Mouse (Mus musculus): ENCODE measurements around the gene Itk. TPM values are rescaled to one million over a fixed set of nuclear protein-coding genes. Genes with fewer than 3 reads are reported as not detected.

The Itk gene
- polyA plus RNA-seq, 1 experiment: 125 TPM

GRCm38 (mm10) chr11:46365744-46366143, 23.6 kb downstream of the Itk start:
- DNase-seq: no peak
- Histone ChIP-seq H3K36me3 (ENCODE audit: control insufficient read depth, insufficient read depth, low read length) (peaks cover 83% of the 10 kb centered on the region), H3K4me1 (replicated peaks; ENCODE audit: control insufficient read depth, insufficient read depth, low read length) (peaks cover 11% of the 10 kb centered on the region), H3K4me3 (ENCODE audit: control insufficient read depth, insufficient read depth, low read length) (no peak overlapping the region), H3K27me3 (ENCODE audit: control insufficient read depth, insufficient read depth, low read length) (no peaks in the 10 kb centered on the region), H3K27ac (ENCODE audit: control insufficient read depth, insufficient read depth, low read length) (no peak overlapping the region)
- TF ChIP-seq POLR2A (IDR thresholded peaks at IDR 0.05; ENCODE audit: control insufficient read depth, extremely low read depth, insufficient read depth, low read length, poor library complexity): no peak
- no peak for TF ChIP-seq CTCF (IDR thresholded peaks at IDR 0.05; ENCODE audit: borderline replicate concordance, control insufficient read depth, extremely low read depth, insufficient read depth, low read length, poor library complexity)
- 97% methylated on average over 5 of the region's 5 CpGs for WGBS

DNA sequence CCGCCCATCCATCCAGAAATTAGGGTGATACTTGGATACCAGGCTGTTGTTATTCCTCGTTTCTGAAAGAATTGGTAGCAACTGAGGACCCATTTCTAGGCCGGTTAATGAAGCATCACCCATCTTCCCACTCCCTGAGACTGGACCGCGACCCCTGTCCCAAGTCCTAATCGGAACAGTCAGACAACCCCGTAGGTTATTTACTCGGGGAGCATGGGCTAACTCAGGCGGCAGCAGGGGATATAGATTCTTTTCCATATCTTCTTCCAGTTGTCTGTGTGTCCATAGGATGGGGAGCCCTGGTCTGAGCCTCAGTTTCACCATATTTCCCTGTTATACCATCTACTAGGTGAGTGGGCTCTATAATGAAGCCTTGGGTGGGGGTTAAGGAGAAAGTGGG, 25.5 kb downstream of the Itk start:
- Histone ChIP-seq H3K4me3 (ENCODE audit: control insufficient read depth, insufficient read depth, low read length) (no peak overlapping the region), H3K27ac (ENCODE audit: control insufficient read depth, insufficient read depth, low read length) (no peak overlapping the region), H3K4me1 (replicated peaks; ENCODE audit: control insufficient read depth, insufficient read depth, low read length) (peaks cover 15% of the 10 kb centered on the region), H3K27me3 (ENCODE audit: control insufficient read depth, insufficient read depth, low read length) (no peaks in the 10 kb centered on the region), H3K36me3 (ENCODE audit: control insufficient read depth, insufficient read depth, low read length) (peaks cover 99% of the 10 kb centered on the region)
- TF ChIP-seq POLR2A (IDR thresholded peaks at IDR 0.05; ENCODE audit: control insufficient read depth, extremely low read depth, insufficient read depth, low read length, poor library complexity) (no peak), CTCF (IDR thresholded peaks at IDR 0.05; ENCODE audit: borderline replicate concordance, control insufficient read depth, extremely low read depth, insufficient read depth, low read length, poor library complexity) (no peak)
- WGBS: 97% methylated on average over 9 of the region's 9 CpGs
- DNase-seq: no peak

GRCm38 (mm10) chr11:46362061-46363022, 27.0 kb downstream of the Itk start:
- no peak for DNase-seq
- TF ChIP-seq POLR2A (IDR thresholded peaks at IDR 0.05; ENCODE audit: control insufficient read depth, extremely low read depth, insufficient read depth, low read length, poor library complexity): no peak
- no peak for TF ChIP-seq CTCF (IDR thresholded peaks at IDR 0.05; ENCODE audit: borderline replicate concordance, control insufficient read depth, extremely low read depth, insufficient read depth, low read length, poor library complexity)
- peaks cover 16% of the 10 kb centered on the region for H3K4me1 ChIP-seq (replicated peaks; ENCODE audit: control insufficient read depth, insufficient read depth, low read length)
- no peaks in the 10 kb centered on the region for H3K27me3 ChIP-seq (ENCODE audit: control insufficient read depth, insufficient read depth, low read length)
- H3K27ac ChIP-seq (ENCODE audit: control insufficient read depth, insufficient read depth, low read length): peak overlapping the region; percentile 26
- 48% methylated on average over 18 of the region's 18 CpGs for WGBS
- no peak overlapping the region for H3K4me3 ChIP-seq (ENCODE audit: control insufficient read depth, insufficient read depth, low read length)
- H3K36me3 ChIP-seq (ENCODE audit: control insufficient read depth, insufficient read depth, low read length): peaks cover 99% of the 10 kb centered on the region

DNA sequence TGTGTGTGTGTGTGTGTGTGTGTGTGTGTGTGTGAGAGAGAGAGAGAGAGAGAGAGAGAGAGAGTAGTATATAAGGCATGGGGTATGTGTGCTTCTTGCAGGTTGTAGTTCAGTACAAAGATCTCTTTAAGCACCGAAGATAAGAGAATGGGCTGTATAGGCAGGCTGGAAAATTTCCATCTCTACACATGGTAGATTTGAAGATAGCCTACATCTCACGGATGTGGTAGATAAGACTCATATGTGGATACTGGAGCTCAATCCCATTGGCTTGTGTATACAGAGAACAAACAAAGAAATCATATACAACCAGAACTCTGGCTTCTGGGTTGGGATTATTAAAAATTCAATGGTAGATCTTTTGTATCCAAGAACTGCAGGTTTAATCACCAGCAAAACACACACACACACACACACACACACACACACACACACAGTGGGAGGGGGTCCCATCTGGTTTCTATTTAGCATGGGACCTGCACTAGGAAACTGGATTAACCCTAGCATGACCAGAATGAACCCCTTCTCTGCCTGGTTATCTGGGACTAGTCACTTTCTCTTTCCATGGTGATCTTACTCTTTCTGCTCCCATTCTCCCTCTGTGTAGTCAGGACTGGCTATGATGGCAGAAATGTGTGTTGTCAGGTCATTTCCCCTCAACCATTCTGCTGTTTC, 28.2 kb downstream of the Itk start:
- Histone ChIP-seq H3K36me3 (ENCODE audit: control insufficient read depth, insufficient read depth, low read length) (peaks cover 99% of the 10 kb centered on the region), H3K4me3 (ENCODE audit: control insufficient read depth, insufficient read depth, low read length) (no peak overlapping the region), H3K4me1 (replicated peaks; ENCODE audit: control insufficient read depth, insufficient read depth, low read length) (peaks cover 16% of the 10 kb centered on the region), H3K27ac (ENCODE audit: control insufficient read depth, insufficient read depth, low read length) (no peak overlapping the region), H3K27me3 (ENCODE audit: control insufficient read depth, insufficient read depth, low read length) (no peaks in the 10 kb centered on the region)
- TF ChIP-seq CTCF (IDR thresholded peaks at IDR 0.05; ENCODE audit: borderline replicate concordance, control insufficient read depth, extremely low read depth, insufficient read depth, low read length, poor library complexity) (no peak), POLR2A (IDR thresholded peaks at IDR 0.05; ENCODE audit: control insufficient read depth, extremely low read depth, insufficient read depth, low read length, poor library complexity) (no peak)
- DNase-seq: no peak
- WGBS: 50% methylated on average over 2 of the region's 2 CpGs

- WGBS: 85% methylated on average over 1 of the region's 1 CpGs
- no peak overlapping the region for H3K27ac ChIP-seq (ENCODE audit: control insufficient read depth, insufficient read depth, low read length)
- H3K36me3 ChIP-seq (ENCODE audit: control insufficient read depth, insufficient read depth, low read length): peaks cover 95% of the 10 kb centered on the region
- peaks cover 12% of the 10 kb centered on the region for H3K4me1 ChIP-seq (replicated peaks; ENCODE audit: control insufficient read depth, insufficient read depth, low read length)
- TF ChIP-seq POLR2A (IDR thresholded peaks at IDR 0.05; ENCODE audit: control insufficient read depth, extremely low read depth, insufficient read depth, low read length, poor library complexity) (no peak), CTCF (IDR thresholded peaks at IDR 0.05; ENCODE audit: borderline replicate concordance, control insufficient read depth, extremely low read depth, insufficient read depth, low read length, poor library complexity) (no peak)
- H3K27me3 ChIP-seq (ENCODE audit: control insufficient read depth, insufficient read depth, low read length): no peaks in the 10 kb centered on the region
- DNase-seq: no peak
- no peak overlapping the region for H3K4me3 ChIP-seq (ENCODE audit: control insufficient read depth, insufficient read depth, low read length)
Observed at GRCm38 (mm10) chr11:46358369-46358768, 30.9 kb downstream of the Itk start.

DNA sequence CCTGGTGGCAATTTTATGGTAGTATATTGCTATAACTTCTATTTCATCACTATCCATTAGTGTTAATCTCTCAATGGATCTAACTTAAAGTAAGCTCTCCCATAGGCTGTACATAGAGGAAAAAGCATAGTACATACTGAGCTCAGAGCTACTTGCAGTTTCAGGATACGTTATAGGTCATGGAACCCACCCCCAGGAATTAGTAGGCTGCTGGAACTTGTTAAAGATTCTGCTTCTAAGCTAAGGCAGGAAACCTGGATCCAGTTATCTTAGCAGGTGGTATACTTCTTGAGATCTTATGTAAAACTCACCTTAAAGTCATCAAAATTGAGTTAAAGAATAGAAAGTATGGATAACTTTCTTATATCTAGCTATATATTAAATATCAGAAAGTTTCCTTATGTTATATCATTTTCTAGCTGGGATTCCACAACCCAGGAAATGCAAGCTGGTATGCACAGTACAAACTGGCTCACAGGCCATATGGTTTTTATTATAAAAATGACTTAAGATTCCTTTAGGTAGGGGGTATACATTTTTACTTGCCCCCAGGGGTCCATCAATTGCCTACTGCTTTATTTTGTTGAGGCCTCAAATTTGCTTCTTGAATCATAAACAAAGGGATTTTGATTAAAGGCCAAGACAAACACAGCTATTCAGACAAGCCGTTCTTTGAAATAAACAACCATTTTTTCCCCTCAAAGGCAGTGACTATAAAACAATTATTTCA, 39.5 kb downstream of the Itk start:
- WGBS: 94% methylated on average over 2 of the region's 2 CpGs
- no peak for TF ChIP-seq POLR2A (IDR thresholded peaks at IDR 0.05; ENCODE audit: control insufficient read depth, extremely low read depth, insufficient read depth, low read length, poor library complexity)
- no peak for TF ChIP-seq CTCF (IDR thresholded peaks at IDR 0.05; ENCODE audit: borderline replicate concordance, control insufficient read depth, extremely low read depth, insufficient read depth, low read length, poor library complexity)

More for the DNA sequence above, 39.5 kb downstream of the Itk start:
- no peak for DNase-seq
- Histone ChIP-seq H3K4me1 (replicated peaks; ENCODE audit: control insufficient read depth, insufficient read depth, low read length) (peaks cover 15% of the 10 kb centered on the region), H3K27ac (ENCODE audit: control insufficient read depth, insufficient read depth, low read length) (no peak overlapping the region), H3K4me3 (ENCODE audit: control insufficient read depth, insufficient read depth, low read length) (no peak overlapping the region), H3K36me3 (ENCODE audit: control insufficient read depth, insufficient read depth, low read length) (peaks cover 87% of the 10 kb centered on the region), H3K27me3 (ENCODE audit: control insufficient read depth, insufficient read depth, low read length) (no peaks in the 10 kb centered on the region)

All from thymus, adult 2 months (tissue).